Mouse (Mus musculus): ENCODE data around the gene Car11. TPM values are rescaled to one million over a fixed set of nuclear protein-coding genes. Genes with fewer than 3 reads are reported as not detected.

The Car11 gene
- polyA plus RNA-seq, 1 experiment from 2014 or later, result 8.0 TPM

DNA sequence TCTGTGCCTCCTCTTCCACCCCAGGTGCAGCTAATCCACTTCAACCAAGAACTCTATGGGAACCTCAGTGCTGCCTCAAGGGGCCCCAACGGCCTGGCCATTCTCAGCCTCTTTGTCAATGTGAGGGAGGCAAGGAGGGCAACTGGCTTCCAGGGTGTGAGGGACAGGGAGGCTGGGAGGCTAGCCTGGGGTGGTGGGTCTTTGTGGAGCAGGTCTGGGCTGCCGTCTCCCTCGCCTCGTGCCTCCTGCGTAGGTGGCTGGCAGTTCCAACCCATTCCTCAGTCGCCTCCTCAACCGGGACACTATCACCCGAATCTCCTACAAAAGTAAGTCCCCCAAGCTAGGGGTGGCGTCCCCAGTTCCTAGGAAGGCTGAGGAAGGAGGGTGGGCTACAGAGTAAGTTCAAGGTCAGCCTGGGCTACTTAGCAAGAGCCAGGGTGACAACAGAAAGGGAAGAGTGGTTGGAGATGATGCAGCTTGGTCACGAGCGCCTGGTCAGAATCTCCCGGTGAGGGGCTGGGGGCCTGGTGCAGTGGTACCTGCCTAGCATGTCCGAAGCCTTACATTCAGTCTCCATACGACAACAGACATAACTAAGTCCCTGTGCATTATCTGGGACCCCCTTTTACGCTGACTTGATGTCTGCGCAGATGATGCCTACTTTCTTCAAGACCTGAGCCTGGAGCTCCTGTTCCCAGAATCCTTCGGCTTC is 3.3 kb downstream of the Car11 start:
- no peak for ATAC-seq (ENCODE audit: insufficient number of reproducible peaks, insufficient read depth, low FRiP score, low read depth)
- Histone ChIP-seq H3K9me3 (ENCODE audit: control insufficient read depth, low read length) (no peaks in the 10 kb centered on the region), H3K4me2 (ENCODE audit: low read length) (no peak overlapping the region; the same call in 1 of the 2 replicates), H3K27me3 (ENCODE audit: control insufficient read depth, insufficient read depth, low read length) (peaks cover 23% of the 10 kb centered on the region), H3K27ac (replicated peaks in 1 of 2; ENCODE audit: control insufficient read depth in 1 of 2, insufficient read depth in 1 of 2, low read depth in 2 of 2, low read length in 2 of 2) (no peak overlapping the region), H3K4me1 (ENCODE audit: control insufficient read depth in 2 of 2, insufficient read depth in 2 of 2, low read length in 2 of 2) (peaks cover 25 to 45% of the 10 kb centered on the region in 2 experiments), H3K4me3 (ENCODE audit: control insufficient read depth in 1 of 2, insufficient read depth in 1 of 2, low read depth in 1 of 2, low read length in 2 of 2) (no peak overlapping the region), H3K9ac (ENCODE audit: low read length) (0 out of 2 replicates have a peak overlapping the region, but pooled peaks have one; percentile 67), H3K36me3 (ENCODE audit: control insufficient read depth, insufficient read depth, low read length) (no peaks in the 10 kb centered on the region)
- WGBS, result 86% methylated on average over 17 of the region's 17 CpGs

DNA sequence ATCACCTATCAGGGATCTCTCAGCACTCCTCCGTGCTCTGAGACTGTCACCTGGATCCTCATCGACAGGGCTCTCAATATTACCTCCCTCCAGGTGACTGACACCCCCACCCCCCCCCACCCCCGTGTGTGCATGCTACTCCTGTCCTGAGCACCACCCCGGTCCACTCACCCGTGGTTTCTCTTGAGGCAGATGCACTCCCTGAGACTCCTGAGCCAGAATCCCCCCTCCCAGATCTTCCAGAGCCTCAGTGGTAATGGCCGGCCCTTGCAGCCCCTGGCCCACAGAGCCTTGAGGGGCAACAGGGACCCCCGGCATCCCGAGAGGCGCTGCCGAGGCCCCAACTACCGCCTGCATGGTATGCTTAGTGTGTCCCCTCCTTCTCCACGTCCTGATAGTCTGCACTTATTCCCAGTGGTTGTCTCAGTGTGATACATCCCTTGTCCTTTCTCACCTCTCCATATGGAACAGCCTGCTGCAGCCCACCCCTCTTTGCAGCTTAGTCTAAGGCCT is 3.9 kb downstream of the Car11 start:
- no peaks in the 10 kb centered on the region for H3K9me3 ChIP-seq (ENCODE audit: control insufficient read depth, low read length)
- no peak for ATAC-seq (ENCODE audit: insufficient number of reproducible peaks, insufficient read depth, low FRiP score, low read depth)
- peak overlapping the region; percentile 96 for H3K4me2 ChIP-seq (ENCODE audit: low read length)
- H3K4me1 ChIP-seq (ENCODE audit: control insufficient read depth in 2 of 2, insufficient read depth in 2 of 2, low read length in 2 of 2), result peaks cover 28 to 51% of the 10 kb centered on the region in 2 experiments
- H3K9ac ChIP-seq (ENCODE audit: low read length), result peak overlapping the region; percentile 67
- no peaks in the 10 kb centered on the region for H3K36me3 ChIP-seq (ENCODE audit: control insufficient read depth, insufficient read depth, low read length)
- peaks cover 19% of the 10 kb centered on the region for H3K27me3 ChIP-seq (ENCODE audit: control insufficient read depth, insufficient read depth, low read length)
- peak overlapping the region; percentile 89 to 90 for H3K27ac ChIP-seq (replicated peaks in 1 of 2; ENCODE audit: control insufficient read depth in 1 of 2, insufficient read depth in 1 of 2, low read depth in 2 of 2, low read length in 2 of 2)
- peak overlapping the region; percentile 58 to 74 for H3K4me3 ChIP-seq (ENCODE audit: control insufficient read depth in 1 of 2, insufficient read depth in 1 of 2, low read depth in 1 of 2, low read length in 2 of 2)
- 36% methylated on average over 12 of the region's 12 CpGs for WGBS

- Histone ChIP-seq H3K4me2 (ENCODE audit: low read length) (peak overlapping the region; percentile 96), H3K36me3 (ENCODE audit: control insufficient read depth, insufficient read depth, low read length) (no peaks in the 10 kb centered on the region), H3K9me3 (ENCODE audit: control insufficient read depth, low read length) (no peaks in the 10 kb centered on the region), H3K4me3 (ENCODE audit: control insufficient read depth in 1 of 2, insufficient read depth in 1 of 2, low read depth in 1 of 2, low read length in 2 of 2) (peak overlapping the region; percentile 58 to 74), H3K27me3 (ENCODE audit: control insufficient read depth, insufficient read depth, low read length) (peaks cover 14% of the 10 kb centered on the region), H3K27ac (replicated peaks in 1 of 2; ENCODE audit: control insufficient read depth in 1 of 2, insufficient read depth in 1 of 2, low read depth in 2 of 2, low read length in 2 of 2) (peak overlapping the region; percentile 89 to 90), H3K9ac (ENCODE audit: low read length) (peak overlapping the region; percentile 67), H3K4me1 (ENCODE audit: control insufficient read depth in 2 of 2, insufficient read depth in 2 of 2, low read length in 2 of 2) (peaks cover 28 to 54% of the 10 kb centered on the region in 2 experiments)
- WGBS, result 1% methylated on average over 13 of the region's 13 CpGs
- ATAC-seq (ENCODE audit: insufficient number of reproducible peaks, insufficient read depth, low FRiP score, low read depth), result peak; percentile 27; the same call in 1 of the 2 replicates
Measured at GRCm38 (mm10) chr7:45704046-45704559, 4.5 kb downstream of the Car11 start.

- Histone ChIP-seq H3K27me3 (ENCODE audit: control insufficient read depth, insufficient read depth, low read length) (peaks cover 7% of the 10 kb centered on the region), H3K4me3 (ENCODE audit: control insufficient read depth in 1 of 2, insufficient read depth in 1 of 2, low read depth in 1 of 2, low read length in 2 of 2) (peak within 1 kb of the TSS; percentile 66 to 74), H3K36me3 (ENCODE audit: control insufficient read depth, insufficient read depth, low read length) (peaks cover 4% of the 10 kb centered on the region), H3K9ac (ENCODE audit: low read length) (peak within 1 kb of the TSS; percentile 93), H3K4me1 (ENCODE audit: control insufficient read depth in 2 of 2, insufficient read depth in 2 of 2, low read length in 2 of 2) (peaks cover 28 to 49% of the 10 kb centered on the region in 2 experiments), H3K4me2 (ENCODE audit: low read length) (peak within 1 kb of the TSS; percentile 96), H3K9me3 (ENCODE audit: control insufficient read depth, low read length) (no peaks in the 10 kb centered on the region), H3K27ac (replicated peaks in 1 of 2; ENCODE audit: control insufficient read depth in 1 of 2, insufficient read depth in 1 of 2, low read depth in 2 of 2, low read length in 2 of 2) (peak within 1 kb of the TSS; percentile 89 to 93)
- peak; percentile 86 for ATAC-seq (ENCODE audit: insufficient number of reproducible peaks, insufficient read depth, low FRiP score, low read depth)
- under 1% methylated on average over 36 of the region's 36 CpGs for WGBS
Measured at GRCm38 (mm10) chr7:45704730-45705442, 5.2 kb downstream of the Car11 start, which contains the start of gene Dbp. Gene Dbp, plus strand, starts transcription at chr7:45705088.

- WGBS, result under 1% methylated on average over 21 of the region's 21 CpGs
- H3K36me3 ChIP-seq (ENCODE audit: control insufficient read depth, insufficient read depth, low read length), result peaks cover 9% of the 10 kb centered on the region
- peak overlapping the region; percentile 70 to 93 for H3K27ac ChIP-seq (replicated peaks in 1 of 2; ENCODE audit: control insufficient read depth in 1 of 2, insufficient read depth in 1 of 2, low read depth in 2 of 2, low read length in 2 of 2)
- H3K9ac ChIP-seq (ENCODE audit: low read length), result peak overlapping the region; percentile 93
- ATAC-seq (ENCODE audit: insufficient number of reproducible peaks, insufficient read depth, low FRiP score, low read depth), result no peak
- peak overlapping the region; percentile 96 for H3K4me2 ChIP-seq (ENCODE audit: low read length)
- peaks cover 1% of the 10 kb centered on the region for H3K27me3 ChIP-seq (ENCODE audit: control insufficient read depth, insufficient read depth, low read length)
- H3K9me3 ChIP-seq (ENCODE audit: control insufficient read depth, low read length), result no peaks in the 10 kb centered on the region
- peaks cover 28 to 43% of the 10 kb centered on the region in 2 experiments for H3K4me1 ChIP-seq (ENCODE audit: control insufficient read depth in 2 of 2, insufficient read depth in 2 of 2, low read length in 2 of 2)
- H3K4me3 ChIP-seq (ENCODE audit: control insufficient read depth in 1 of 2, insufficient read depth in 1 of 2, low read depth in 1 of 2, low read length in 2 of 2), result peak overlapping the region; percentile 66 to 74
Measured at GRCm38 (mm10) chr7:45705443-45705864, 5.8 kb downstream of the Car11 start.

GRCm38 (mm10) chr7:45705873-45706281 is 6.2 kb downstream of the Car11 start:
- WGBS, result 0% methylated on average over 7 of the region's 7 CpGs
- H3K4me2 ChIP-seq (ENCODE audit: low read length), result peak overlapping the region; percentile 96
- ATAC-seq (ENCODE audit: insufficient number of reproducible peaks, insufficient read depth, low FRiP score, low read depth), result peak; percentile 22; the same call in 1 of the 2 replicates
- peak overlapping the region; percentile 93 for H3K9ac ChIP-seq (ENCODE audit: low read length)
- H3K27ac ChIP-seq (replicated peaks in 1 of 2; ENCODE audit: control insufficient read depth in 1 of 2, insufficient read depth in 1 of 2, low read depth in 2 of 2, low read length in 2 of 2), result peak overlapping the region; percentile 70 to 93
- peaks cover 26 to 41% of the 10 kb centered on the region in 2 experiments for H3K4me1 ChIP-seq (ENCODE audit: control insufficient read depth in 2 of 2, insufficient read depth in 2 of 2, low read length in 2 of 2)
- H3K36me3 ChIP-seq (ENCODE audit: control insufficient read depth, insufficient read depth, low read length), result peaks cover 14% of the 10 kb centered on the region
- H3K27me3 ChIP-seq (ENCODE audit: control insufficient read depth, insufficient read depth, low read length), result no peaks in the 10 kb centered on the region
- no peaks in the 10 kb centered on the region for H3K9me3 ChIP-seq (ENCODE audit: control insufficient read depth, low read length)
- H3K4me3 ChIP-seq (ENCODE audit: control insufficient read depth in 1 of 2, insufficient read depth in 1 of 2, low read depth in 1 of 2, low read length in 2 of 2), result peak overlapping the region; percentile 66 to 74

DNA sequence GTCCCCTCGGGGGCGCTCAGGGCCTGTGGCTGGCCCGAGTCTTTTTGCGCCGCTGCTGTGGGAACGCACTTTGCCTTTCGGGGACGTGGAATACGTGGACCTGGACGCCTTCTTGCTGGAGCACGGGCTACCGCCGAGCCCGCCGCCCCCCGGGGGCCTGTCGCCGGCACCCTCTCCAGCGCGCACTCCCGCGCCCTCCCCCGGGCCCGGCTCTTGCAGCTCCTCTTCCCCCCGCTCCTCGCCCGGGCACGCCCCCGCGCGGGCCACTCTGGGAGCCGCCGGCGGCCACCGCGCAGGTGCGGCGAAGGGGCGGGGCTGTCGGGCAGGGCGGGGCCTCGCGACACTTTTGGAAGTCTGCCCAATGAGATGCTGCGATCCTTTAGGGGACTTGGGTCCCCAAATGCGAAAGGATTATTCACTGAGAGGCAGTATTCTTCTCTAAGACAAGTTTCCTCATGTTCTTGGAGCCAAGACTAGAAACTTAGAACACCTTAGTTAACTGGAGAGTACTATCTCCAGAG is 7.1 kb downstream of the Car11 start:
- Histone ChIP-seq H3K9me3 (ENCODE audit: control insufficient read depth, low read length) (no peaks in the 10 kb centered on the region), H3K4me3 (ENCODE audit: control insufficient read depth in 1 of 2, insufficient read depth in 1 of 2, low read depth in 1 of 2, low read length in 2 of 2) (peak overlapping the region; percentile 66 to 74), H3K4me1 (ENCODE audit: control insufficient read depth in 2 of 2, insufficient read depth in 2 of 2, low read length in 2 of 2) (peaks cover 21 to 41% of the 10 kb centered on the region in 2 experiments), H3K4me2 (ENCODE audit: low read length) (peak overlapping the region; percentile 96), H3K9ac (ENCODE audit: low read length) (peak overlapping the region; percentile 93), H3K36me3 (ENCODE audit: control insufficient read depth, insufficient read depth, low read length) (peaks cover 23% of the 10 kb centered on the region), H3K27ac (replicated peaks in 1 of 2; ENCODE audit: control insufficient read depth in 1 of 2, insufficient read depth in 1 of 2, low read depth in 2 of 2, low read length in 2 of 2) (peak overlapping the region; percentile 70 to 93), H3K27me3 (ENCODE audit: control insufficient read depth, insufficient read depth, low read length) (no peaks in the 10 kb centered on the region)
- 0 out of 2 replicates have a peak, but pooled peaks have one; percentile 4 for ATAC-seq (ENCODE audit: insufficient number of reproducible peaks, insufficient read depth, low FRiP score, low read depth)
- WGBS, result under 1% methylated on average over 45 of the region's 45 CpGs

Data from heart, embryonic 14.5 days (tissue).